Mouse (Mus musculus): Measurements from ENCODE around the gene Ctss.
"Not testable (repeated sequence)": the region's sequence is repeated elsewhere in the genome, so short reads cannot be mapped to it uniquely, and the experiment has no call there.

The Ctss gene

DNA sequence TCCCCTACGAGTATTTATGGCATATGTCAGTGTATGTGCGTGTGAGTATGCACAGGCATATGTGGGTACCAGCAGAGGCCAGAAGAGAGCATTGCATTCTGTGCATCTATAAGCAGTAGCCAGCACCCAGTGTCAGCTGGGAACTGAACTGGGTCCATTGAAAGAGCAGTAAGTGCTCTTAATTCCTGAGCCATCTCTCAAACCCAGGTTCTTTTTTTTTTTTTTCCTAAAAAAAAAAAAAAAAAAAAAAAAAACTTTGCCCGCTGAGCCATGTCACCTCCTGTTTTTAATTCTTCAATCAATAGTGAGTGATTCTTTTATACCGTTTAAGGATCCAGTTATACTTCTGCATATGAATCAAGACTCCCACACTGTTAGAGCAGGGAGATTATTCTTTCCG, 6.8 kb downstream of the Ctss start:
- DNase-seq (ENCODE audit: low spot score in 2 of 2), result no peak

DNA sequence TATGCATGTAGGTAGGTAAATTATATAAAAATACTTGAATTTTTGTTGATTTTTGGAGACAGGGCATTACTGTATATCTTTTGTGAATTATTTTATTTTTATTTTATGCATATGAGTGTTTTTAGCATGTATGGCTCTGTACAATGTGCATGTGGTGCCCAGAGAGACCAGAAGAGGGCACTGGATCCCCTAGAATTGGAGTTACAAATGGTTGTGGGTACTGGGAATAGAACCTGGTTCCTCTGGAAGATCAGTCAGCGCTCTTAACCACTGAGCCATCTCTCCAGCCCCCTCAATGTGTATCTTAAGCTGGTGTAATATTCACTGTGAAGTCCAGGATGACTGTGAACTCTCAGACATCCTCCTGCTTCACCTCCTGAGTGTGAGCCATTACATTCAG, 8.3 kb downstream of the Ctss start:
- DNase-seq (ENCODE audit: low spot score in 2 of 2), result no peak

DNA sequence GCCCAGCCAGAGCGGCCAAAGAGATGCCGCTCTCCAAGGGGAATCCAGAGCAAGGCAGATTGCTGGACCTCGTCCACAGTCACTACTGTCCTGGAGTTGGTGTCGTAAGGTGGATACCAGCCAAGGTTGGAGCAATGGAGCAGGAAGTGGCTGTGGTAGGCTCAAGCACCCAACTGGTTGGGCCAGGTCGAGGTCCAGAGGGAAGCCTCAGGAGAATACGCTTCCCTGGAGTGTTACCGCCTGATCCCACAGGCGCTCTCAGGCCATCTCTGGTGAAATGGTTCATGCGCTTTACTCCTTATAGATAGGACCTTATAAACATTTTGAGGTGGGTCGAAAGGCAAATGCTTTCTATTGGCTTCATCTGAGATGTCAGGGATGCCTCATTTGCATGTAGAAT, 12.3 kb downstream of the Ctss start:
- DNase-seq (ENCODE audit: low spot score in 2 of 2), result no peak

DNA sequence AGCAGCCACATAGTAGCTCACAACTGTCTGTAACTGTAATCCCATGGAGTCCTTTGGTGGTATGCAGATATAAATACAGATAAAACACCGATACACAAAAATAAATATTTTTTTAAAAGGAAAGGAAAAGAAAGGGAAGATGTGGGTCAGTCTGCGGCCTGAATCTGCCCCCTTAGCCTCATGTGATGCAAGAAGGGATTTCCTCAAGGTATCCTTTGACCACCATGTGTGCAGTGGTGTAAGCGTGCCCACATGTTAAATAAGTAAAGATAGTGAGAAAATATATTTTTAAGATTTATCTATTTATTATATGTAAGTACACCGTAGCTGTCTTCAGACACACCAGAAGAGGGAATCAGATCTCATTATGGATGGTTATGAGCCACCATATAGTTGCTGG, 13.3 kb downstream of the Ctss start:
- no peak for DNase-seq (ENCODE audit: low spot score in 2 of 2)

- not testable (repeated sequence) for DNase-seq (ENCODE audit: low spot score in 2 of 2)
Measured at GRCm38 (mm10) chr3:95541186-95541585, 14.6 kb downstream of the Ctss start.

- no peak for DNase-seq (ENCODE audit: low spot score in 2 of 2)
Measured at GRCm38 (mm10) chr3:95542171-95542570, 15.6 kb downstream of the Ctss start.

- DNase-seq (ENCODE audit: low spot score in 2 of 2), result no peak
Measured at GRCm38 (mm10) chr3:95542981-95543380, 16.4 kb downstream of the Ctss start.

GRCm38 (mm10) chr3:95550176-95550575, 23.6 kb downstream of the Ctss start:
- no peak for DNase-seq (ENCODE audit: low spot score in 2 of 2)

- DNase-seq (ENCODE audit: low spot score in 2 of 2), result no peak
Measured at GRCm38 (mm10) chr3:95553986-95554385, 27.4 kb downstream of the Ctss start.

DNA sequence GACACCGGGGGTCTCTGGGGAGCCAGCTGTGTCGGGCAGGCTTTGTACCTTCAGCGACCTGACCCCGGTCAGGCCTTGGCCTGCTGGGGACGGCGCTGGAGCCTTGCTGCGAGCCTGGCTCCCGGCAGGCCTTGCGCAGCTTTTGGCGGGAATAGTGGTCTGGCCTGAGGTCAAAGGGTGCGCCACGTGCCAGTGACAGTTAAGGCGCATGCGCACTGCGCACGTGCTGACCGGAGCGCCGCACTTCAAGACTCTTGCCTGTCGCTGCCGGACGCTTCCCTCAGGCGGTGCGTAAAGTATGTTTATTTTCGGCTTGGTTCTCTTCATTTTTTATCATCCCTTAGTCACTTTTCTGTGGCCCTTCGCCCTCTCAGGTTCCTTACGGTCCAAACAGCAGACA, 32.9 kb downstream of the Ctss start, which contains the start of gene Hormad1:
Gene Hormad1 (plus strand): TSS at position 241 of the 400 bp plus-strand sequence.
- no peak for DNase-seq (ENCODE audit: low spot score in 2 of 2)

DNA sequence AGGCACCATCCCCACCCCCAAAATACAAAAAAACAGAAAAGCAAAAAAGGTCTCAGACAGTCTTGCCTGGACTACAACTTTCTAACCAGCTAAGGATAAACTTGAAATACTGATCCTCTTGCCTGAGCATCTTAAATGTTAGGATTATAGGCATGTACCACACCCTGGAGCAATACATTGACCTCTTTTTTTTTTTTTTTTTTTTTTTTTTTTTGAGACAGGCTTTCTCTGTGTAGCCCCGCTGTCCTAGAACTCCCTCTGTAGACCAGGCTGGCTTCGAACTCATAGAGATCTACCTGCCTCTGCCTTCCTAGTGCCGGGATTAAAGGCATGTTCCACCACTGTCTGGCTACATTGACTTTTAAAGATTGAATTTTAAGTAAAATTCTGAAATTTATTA, 34.2 kb downstream of the Ctss start:
- no peak for DNase-seq (ENCODE audit: low spot score in 2 of 2)

DNA sequence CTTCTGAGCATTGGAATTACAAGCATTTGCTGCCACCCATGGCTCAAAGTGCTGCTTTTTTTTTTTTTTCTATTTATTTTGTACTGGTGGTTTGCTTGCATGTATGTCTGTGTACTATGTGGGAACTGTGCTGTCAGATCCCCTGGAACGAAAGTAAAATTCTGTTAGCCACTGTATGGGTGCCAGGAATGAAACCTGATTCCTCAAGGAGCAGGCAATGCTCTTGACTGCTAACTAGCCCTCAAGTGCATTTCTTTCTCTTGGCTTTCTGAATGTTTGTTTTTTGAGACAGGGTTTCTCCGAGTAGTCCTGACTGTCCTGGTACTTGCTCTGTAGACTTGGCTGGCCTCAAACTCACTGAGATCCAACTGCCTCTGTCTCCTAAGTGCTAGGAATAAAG, 35.2 kb downstream of the Ctss start:
- no peak for DNase-seq (ENCODE audit: low spot score in 2 of 2)

DNA sequence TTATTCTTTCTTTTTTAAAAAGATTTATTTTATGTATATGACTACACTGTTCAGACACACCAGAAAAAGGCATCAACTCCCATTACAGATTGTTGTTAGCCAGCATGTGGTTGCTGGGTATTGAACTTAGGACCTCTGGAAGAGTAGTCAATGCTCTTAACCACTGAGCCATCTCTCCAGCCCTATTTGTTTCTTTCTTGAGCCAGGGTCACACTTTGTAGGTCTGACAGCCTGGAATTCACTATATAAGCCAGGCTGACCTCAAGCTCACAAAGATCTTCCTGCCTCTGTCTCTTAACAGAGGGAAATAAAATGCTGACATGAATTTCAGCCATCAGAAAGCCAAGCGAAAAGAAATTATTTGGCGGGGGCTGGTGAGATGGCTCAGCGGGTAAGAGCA, 43.0 kb downstream of the Ctss start:
- DNase-seq (ENCODE audit: low spot score in 2 of 2), result no peak

GRCm38 (mm10) chr3:95587754-95588603, 61.4 kb downstream of the Ctss start:
- DNase-seq (ENCODE audit: low spot score in 2 of 2), result no peak

- peak; percentile 97 to 99 for DNase-seq (ENCODE audit: low spot score in 2 of 2)
Measured at GRCm38 (mm10) chr3:95588604-95589086, 62.1 kb downstream of the Ctss start, which contains the start of gene Golph3l. Gene Golph3l (plus strand): TSS chr3:95588934.

GRCm38 (mm10) chr3:95598734-95599133, 72.1 kb downstream of the Ctss start:
- DNase-seq (ENCODE audit: low spot score in 2 of 2), result no peak

DNA sequence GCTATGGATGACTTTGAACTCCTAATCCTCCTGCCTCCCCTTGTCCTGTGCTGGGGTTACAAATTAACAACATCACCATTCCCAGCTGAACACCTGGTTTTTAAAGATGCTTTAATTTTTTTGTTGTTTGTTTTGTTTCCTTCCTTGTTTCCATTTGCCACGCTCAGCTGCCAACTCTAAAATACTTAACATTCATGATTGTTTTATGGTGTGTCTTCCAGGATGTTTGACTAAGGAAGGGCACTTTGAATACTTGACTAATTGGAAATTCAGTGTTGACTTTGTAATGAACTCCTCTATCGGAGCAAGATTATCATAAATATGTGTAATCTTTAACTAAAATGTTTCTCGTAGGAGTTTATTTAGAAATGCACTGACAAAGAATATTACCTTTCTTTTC, 74.7 kb downstream of the Ctss start:
- DNase-seq (ENCODE audit: low spot score in 2 of 2), result no peak
